Mouse (Mus musculus): ENCODE measurements around the gene Hdgfl2. TPM values are rescaled to one million over a fixed set of nuclear protein-coding genes. Genes with fewer than 3 reads are reported as not detected.

Gene Hdgfl2
- polyA plus RNA-seq, 1 experiment from 2014 or later, result 96.5 TPM

GRCm38 (mm10) chr17:56133457-56134363 lies 54.3 kb downstream of the Hdgfl2 start:
- no peak overlapping the region for H3K9ac ChIP-seq (replicated peaks; ENCODE audit: low read depth, low read length)
- 18% methylated on average over 19 of the region's 21 CpGs for WGBS

GRCm38 (mm10) chr17:56134463-56134971 lies 55.1 kb downstream of the Hdgfl2 start:
- WGBS, result 2% methylated on average over 27 of the region's 27 CpGs
- H3K9me3 ChIP-seq (ENCODE audit: control insufficient read depth, low read depth, low read length), result no peaks in the 10 kb centered on the region
- H3K4me2 ChIP-seq (replicated peaks; ENCODE audit: low read depth, low read length), result peak overlapping the region; percentile 64
- H3K4me3 ChIP-seq (ENCODE audit: low read depth, low read length), result peak overlapping the region; percentile 19
- peaks cover 14% of the 10 kb centered on the region; the same call in 1 of the 2 replicates for H3K4me1 ChIP-seq (ENCODE audit: control insufficient read depth, insufficient read depth, low read length)
- H3K9ac ChIP-seq (replicated peaks; ENCODE audit: low read depth, low read length), result no peak overlapping the region; the same call in 1 of the 2 replicates
- H3K36me3 ChIP-seq (ENCODE audit: control insufficient read depth, insufficient read depth, low read length), result no peaks in the 10 kb centered on the region
- no peak for ATAC-seq (ENCODE audit: insufficient number of reproducible peaks, insufficient read depth, low FRiP score, low read depth)
- H3K27ac ChIP-seq (ENCODE audit: low read length), result no peak overlapping the region
- peaks cover 4% of the 10 kb centered on the region; the same call in 1 of the 2 replicates for H3K27me3 ChIP-seq (ENCODE audit: control insufficient read depth, insufficient read depth, low read length)

More at GRCm38 (mm10) chr17:56133457-56134363, 54.3 kb downstream of the Hdgfl2 start:
- Histone ChIP-seq H3K4me3 (ENCODE audit: low read depth, low read length) (peak overlapping the region; percentile 19), H3K9me3 (ENCODE audit: control insufficient read depth, low read depth, low read length) (no peaks in the 10 kb centered on the region), H3K27ac (ENCODE audit: low read length) (peak overlapping the region; percentile 12; the same call in 1 of the 2 replicates), H3K36me3 (ENCODE audit: control insufficient read depth, insufficient read depth, low read length) (no peaks in the 10 kb centered on the region), H3K27me3 (ENCODE audit: control insufficient read depth, insufficient read depth, low read length) (no peaks in the 10 kb centered on the region), H3K4me2 (replicated peaks; ENCODE audit: low read depth, low read length) (peak overlapping the region; percentile 64), H3K4me1 (ENCODE audit: control insufficient read depth, insufficient read depth, low read length) (peaks cover 14% of the 10 kb centered on the region; the same call in 1 of the 2 replicates)
- peak; percentile 75 for ATAC-seq (ENCODE audit: insufficient number of reproducible peaks, insufficient read depth, low FRiP score, low read depth)

GRCm38 (mm10) chr17:56136558-56136957 lies 57.1 kb downstream of the Hdgfl2 start:
- Histone ChIP-seq H3K36me3 (ENCODE audit: control insufficient read depth, insufficient read depth, low read length) (no peaks in the 10 kb centered on the region), H3K4me3 (ENCODE audit: low read depth, low read length) (no peak overlapping the region), H3K9me3 (ENCODE audit: control insufficient read depth, low read depth, low read length) (no peaks in the 10 kb centered on the region), H3K4me2 (replicated peaks; ENCODE audit: low read depth, low read length) (no peak overlapping the region), H3K9ac (replicated peaks; ENCODE audit: low read depth, low read length) (no peak overlapping the region), H3K27ac (ENCODE audit: low read length) (no peak overlapping the region), H3K4me1 (ENCODE audit: control insufficient read depth, insufficient read depth, low read length) (peaks cover 18% of the 10 kb centered on the region; the same call in 1 of the 2 replicates), H3K27me3 (ENCODE audit: control insufficient read depth, insufficient read depth, low read length) (peaks cover 19% of the 10 kb centered on the region)
- no peak for ATAC-seq (ENCODE audit: insufficient number of reproducible peaks, insufficient read depth, low FRiP score, low read depth)
- 86% methylated on average over 7 of the region's 7 CpGs for WGBS

DNA sequence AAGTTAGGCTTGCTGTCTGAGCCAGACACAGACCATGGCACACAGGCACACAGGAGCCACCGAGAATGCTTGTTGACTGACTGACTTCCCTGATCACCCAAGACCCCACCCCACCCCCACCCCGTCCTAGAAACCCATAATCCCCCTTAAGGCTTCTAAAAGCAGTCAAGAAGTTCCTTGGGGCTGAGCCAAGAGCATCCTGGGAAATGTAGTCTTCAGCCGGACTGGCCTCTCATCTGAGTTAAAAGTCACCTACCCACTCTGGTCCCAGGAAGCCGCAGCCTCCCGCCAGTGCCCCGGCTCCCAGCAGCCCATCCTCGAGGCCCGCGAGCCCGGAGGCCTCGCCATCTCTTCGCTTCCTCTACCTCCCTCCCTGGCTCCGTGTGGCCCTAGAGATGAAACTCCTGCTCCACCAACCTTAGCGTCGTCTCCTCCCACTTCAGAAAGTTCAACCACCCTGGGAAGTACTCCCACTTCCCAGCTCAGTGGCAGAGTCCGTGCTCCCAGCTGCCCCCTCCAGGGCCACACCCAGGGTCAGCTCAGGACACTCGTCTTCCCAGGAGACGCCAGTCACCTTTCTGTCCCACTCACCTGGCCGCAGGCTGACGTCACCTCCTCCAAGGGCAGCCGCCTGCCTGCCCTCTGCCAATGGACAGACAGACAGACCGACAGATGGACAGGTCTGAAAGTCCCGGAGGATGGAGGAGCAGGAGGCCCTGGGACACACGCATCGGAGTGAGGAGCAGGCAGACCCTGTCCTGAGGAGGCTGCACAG lies 58.6 kb downstream of the Hdgfl2 start:
- H3K4me3 ChIP-seq (ENCODE audit: low read depth, low read length), result no peak overlapping the region
- H3K4me1 ChIP-seq (ENCODE audit: control insufficient read depth, insufficient read depth, low read length), result peaks cover 26% of the 10 kb centered on the region; the same call in 1 of the 2 replicates
- H3K4me2 ChIP-seq (replicated peaks; ENCODE audit: low read depth, low read length), result no peak overlapping the region
- no peak overlapping the region for H3K9ac ChIP-seq (replicated peaks; ENCODE audit: low read depth, low read length)
- WGBS, result 16% methylated on average over 25 of the region's 25 CpGs
- H3K36me3 ChIP-seq (ENCODE audit: control insufficient read depth, insufficient read depth, low read length), result no peaks in the 10 kb centered on the region
- ATAC-seq (ENCODE audit: insufficient number of reproducible peaks, insufficient read depth, low FRiP score, low read depth), result no peak
- no peaks in the 10 kb centered on the region for H3K9me3 ChIP-seq (ENCODE audit: control insufficient read depth, low read depth, low read length)
- no peak overlapping the region for H3K27ac ChIP-seq (ENCODE audit: low read length)
- peaks cover 24% of the 10 kb centered on the region for H3K27me3 ChIP-seq (ENCODE audit: control insufficient read depth, insufficient read depth, low read length)

DNA sequence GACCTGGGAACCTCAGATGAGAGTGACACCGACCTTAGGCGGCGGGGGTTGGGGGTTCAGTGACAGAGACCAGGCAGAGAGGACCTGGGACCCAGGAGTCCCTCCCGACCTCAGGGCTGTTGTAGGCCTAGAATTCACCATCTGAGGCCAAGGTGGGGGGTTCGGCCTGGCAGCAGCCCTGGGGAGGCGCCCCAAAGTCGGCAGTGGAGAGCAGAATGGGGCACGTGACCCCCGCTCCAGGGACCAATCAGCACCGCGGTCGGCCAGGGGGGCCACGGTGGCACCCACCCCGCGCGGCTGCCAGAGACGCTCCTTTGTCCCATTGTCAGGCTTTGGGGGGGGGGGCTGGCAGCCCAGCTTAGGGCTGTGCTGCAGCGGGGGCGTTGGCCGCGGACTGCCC lies 59.9 kb downstream of the Hdgfl2 start:
- H3K9ac ChIP-seq (replicated peaks; ENCODE audit: low read depth, low read length), result no peak overlapping the region
- peak overlapping the region; percentile 100 for H3K4me2 ChIP-seq (replicated peaks; ENCODE audit: low read depth, low read length)
- WGBS, result 10% methylated on average over 20 of the region's 21 CpGs
- peak overlapping the region; percentile 68 for H3K4me3 ChIP-seq (ENCODE audit: low read depth, low read length)
- peaks cover 24% of the 10 kb centered on the region for H3K27me3 ChIP-seq (ENCODE audit: control insufficient read depth, insufficient read depth, low read length)
- H3K9me3 ChIP-seq (ENCODE audit: control insufficient read depth, low read depth, low read length), result no peaks in the 10 kb centered on the region
- ATAC-seq (ENCODE audit: insufficient number of reproducible peaks, insufficient read depth, low FRiP score, low read depth), result no peak
- no peak overlapping the region for H3K27ac ChIP-seq (ENCODE audit: low read length)
- H3K4me1 ChIP-seq (ENCODE audit: control insufficient read depth, insufficient read depth, low read length), result peaks cover 20% of the 10 kb centered on the region; the same call in 1 of the 2 replicates
- no peaks in the 10 kb centered on the region for H3K36me3 ChIP-seq (ENCODE audit: control insufficient read depth, insufficient read depth, low read length)

DNA sequence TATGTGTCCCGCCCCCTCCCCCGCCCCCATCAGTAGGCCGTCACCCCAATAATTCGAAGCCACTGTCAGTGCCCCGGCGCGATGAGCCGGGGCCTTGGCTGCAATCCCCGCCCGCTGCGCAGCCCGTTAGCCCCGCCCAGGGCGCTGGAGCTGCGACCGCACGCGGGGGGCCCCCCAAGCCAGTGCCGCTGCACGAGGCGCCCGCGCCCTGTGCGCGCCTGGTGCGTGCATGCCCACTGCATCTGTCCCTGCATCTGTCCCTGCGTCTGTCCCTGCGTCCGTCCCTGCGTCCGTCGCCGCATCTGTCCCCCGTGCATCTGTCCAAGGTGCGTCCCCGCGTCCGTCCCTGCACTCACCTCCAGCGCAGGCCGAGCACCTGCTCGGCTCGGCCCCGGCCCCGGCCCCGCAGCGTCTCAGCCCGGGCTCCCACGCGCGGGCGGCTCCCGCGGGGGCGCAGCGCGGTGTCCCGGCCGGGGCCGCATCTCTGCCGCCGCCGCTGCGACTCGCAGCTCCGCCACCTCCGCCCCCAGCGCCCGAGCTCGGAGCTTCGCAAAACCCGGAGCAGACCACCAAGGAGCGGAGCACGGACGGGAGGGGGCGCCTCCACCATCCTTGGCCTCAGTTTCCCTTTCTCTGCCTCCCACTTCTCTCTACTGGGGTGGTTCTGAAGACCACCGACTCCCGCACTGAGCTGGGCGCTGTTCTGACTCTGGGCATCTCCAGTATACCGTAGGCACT lies 60.6 kb downstream of the Hdgfl2 start, which contains the start of gene Sema6b:
Sema6b (minus strand) TSS at position 486 of the 738 bp plus-strand sequence.
- Histone ChIP-seq H3K4me1 (ENCODE audit: control insufficient read depth, insufficient read depth, low read length) (peaks cover 15% of the 10 kb centered on the region; the same call in 1 of the 2 replicates), H3K4me2 (replicated peaks; ENCODE audit: low read depth, low read length) (peak within 1 kb of the TSS; percentile 100), H3K36me3 (ENCODE audit: control insufficient read depth, insufficient read depth, low read length) (no peaks in the 10 kb centered on the region), H3K27me3 (ENCODE audit: control insufficient read depth, insufficient read depth, low read length) (peaks cover 28% of the 10 kb centered on the region), H3K9me3 (ENCODE audit: control insufficient read depth, low read depth, low read length) (no peaks in the 10 kb centered on the region), H3K4me3 (ENCODE audit: low read depth, low read length) (peak within 1 kb of the TSS; percentile 68), H3K9ac (replicated peaks; ENCODE audit: low read depth, low read length) (no peak within 1 kb of the TSS), H3K27ac (ENCODE audit: low read length) (no peak within 1 kb of the TSS)
- 2% methylated on average over 78 of the region's 79 CpGs for WGBS
- ATAC-seq (ENCODE audit: insufficient number of reproducible peaks, insufficient read depth, low FRiP score, low read depth), result 0 out of 2 replicates have a peak, but pooled peaks have one; percentile 3

GRCm38 (mm10) chr17:56141702-56142605 lies 62.5 kb downstream of the Hdgfl2 start:
- under 1% methylated on average over 41 of the region's 47 CpGs for WGBS
- no peak overlapping the region for H3K27ac ChIP-seq (ENCODE audit: low read length)
- peaks cover 15% of the 10 kb centered on the region; the same call in 1 of the 2 replicates for H3K4me1 ChIP-seq (ENCODE audit: control insufficient read depth, insufficient read depth, low read length)
- peak overlapping the region; percentile 70 for H3K4me2 ChIP-seq (replicated peaks; ENCODE audit: low read depth, low read length)
- H3K9me3 ChIP-seq (ENCODE audit: control insufficient read depth, low read depth, low read length), result no peaks in the 10 kb centered on the region
- H3K9ac ChIP-seq (replicated peaks; ENCODE audit: low read depth, low read length), result 0 out of 2 replicates have a peak overlapping the region, but pooled peaks have one; percentile 18
- H3K36me3 ChIP-seq (ENCODE audit: control insufficient read depth, insufficient read depth, low read length), result no peaks in the 10 kb centered on the region
- peaks cover 28% of the 10 kb centered on the region for H3K27me3 ChIP-seq (ENCODE audit: control insufficient read depth, insufficient read depth, low read length)
- peak; percentile 19; the same call in 1 of the 2 replicates for ATAC-seq (ENCODE audit: insufficient number of reproducible peaks, insufficient read depth, low FRiP score, low read depth)
- peak overlapping the region; percentile 35 for H3K4me3 ChIP-seq (ENCODE audit: low read depth, low read length)
